Mouse (Mus musculus): ENCODE measurements around the gene Mms19.
A peak's percentile ranks its signal among the peaks of the same experiment; 100 is the strongest.

The Mms19 gene

DNA sequence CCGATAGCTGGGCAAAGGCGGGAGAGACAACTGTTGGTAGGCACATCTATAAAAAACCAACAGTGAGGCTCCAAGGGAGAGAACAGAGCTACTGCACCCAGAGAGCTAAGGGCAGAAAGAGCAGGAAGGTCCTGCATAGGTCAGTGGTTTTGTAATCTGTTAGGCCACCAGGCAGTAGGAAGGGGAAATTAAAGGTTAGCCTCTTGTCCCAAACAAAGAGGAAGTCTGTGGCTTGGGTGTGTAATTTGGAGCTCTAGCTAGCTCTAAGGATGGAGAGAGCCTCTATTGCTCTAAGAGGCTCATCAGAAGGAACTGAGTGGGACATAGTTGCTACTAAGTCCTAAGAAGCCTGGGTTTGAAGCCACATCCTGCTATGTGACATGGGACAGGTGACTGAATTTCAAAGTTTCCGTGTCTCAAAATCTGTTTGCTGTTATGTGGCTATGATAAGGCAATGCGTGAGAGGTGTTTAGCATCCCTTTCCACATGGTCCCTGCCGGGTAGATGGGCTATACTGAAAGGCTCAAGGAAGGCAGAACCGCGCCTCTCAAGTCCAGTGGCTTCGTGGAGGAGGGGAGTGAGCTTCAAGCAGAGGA is 80.4 kb downstream of the Mms19 start:
- no peak for DNase-seq (ENCODE audit: low read depth, low spot score)

DNA sequence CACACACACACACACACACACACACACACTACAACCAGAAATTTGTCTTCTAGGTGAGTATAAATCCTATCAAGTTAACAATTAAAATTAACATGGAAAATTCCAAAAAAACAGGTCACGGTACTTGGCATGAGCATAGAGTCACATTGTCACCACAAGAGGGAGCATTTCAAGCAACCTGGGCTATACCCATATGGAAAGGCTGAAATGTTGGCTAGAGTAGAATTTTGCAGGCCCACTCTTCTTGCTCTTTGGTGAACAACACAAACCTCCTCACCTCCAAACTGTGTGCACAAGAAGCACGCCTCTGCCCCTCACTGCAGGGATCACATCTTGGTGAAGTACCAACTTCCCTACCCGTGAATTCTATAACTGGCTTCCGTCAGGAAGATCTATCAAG is 82.1 kb downstream of the Mms19 start:
- peak; percentile 61 for DNase-seq (ENCODE audit: low read depth, low spot score)

- DNase-seq (ENCODE audit: low read depth, low spot score), result no peak
Observed at GRCm38 (mm10) chr19:41896319-41896711, 84.6 kb downstream of the Mms19 start.

- peak; percentile 91 for DNase-seq (ENCODE audit: low read depth, low spot score)
Observed at GRCm38 (mm10) chr19:41895460-41896318, 85.3 kb downstream of the Mms19 start, which contains the start of gene Rrp12. Gene Rrp12 (minus strand): TSS chr19:41896173.

DNA sequence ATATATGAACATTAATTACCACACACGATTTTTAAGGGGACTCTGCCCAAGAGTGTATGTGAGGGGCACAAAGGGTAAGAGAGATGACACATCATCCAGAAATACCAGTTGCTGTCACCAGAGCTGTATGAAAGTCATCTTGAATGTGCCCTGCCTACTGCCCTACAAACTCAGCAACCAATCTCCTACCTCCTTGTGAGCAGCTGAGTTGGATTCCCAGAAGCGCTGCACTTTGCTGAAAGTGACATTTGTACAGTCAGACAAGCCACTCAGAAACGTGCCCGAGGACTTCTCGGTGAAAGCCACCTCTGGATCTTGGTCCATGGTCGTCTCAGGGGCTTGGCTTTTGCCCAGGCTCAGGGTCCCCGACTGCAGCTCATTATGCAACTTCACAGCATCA is 86.0 kb downstream of the Mms19 start:
- no peak for DNase-seq (ENCODE audit: low read depth, low spot score)
